Mouse (Mus musculus) G1E (cell line): ENCODE results near the gene P2ry6. TPM values are rescaled to one million over a fixed set of nuclear protein-coding genes. Genes with fewer than 3 reads are reported as not detected.

ENCODE experiments used
- ATAC-seq: 2 replicates; pipeline ENCODE4 v1.8.0; 2016; ENCODE audit warnings: mild to moderate bottlenecking; ENCODE audit not compliant: insufficient number of reproducible peaks, poor library complexity, low FRiP score, severe bottlenecking; ENCODE audit errors: extremely low read depth
- DNase-seq: peaks from one replicate; pipeline ENCODE4 v3.0.0; 2012; ENCODE audit warnings: low spot score
- H3K27me3 ChIP-seq: 2 replicates; pipeline ENCODE4 v1.6.1; 2012; ENCODE audit warnings: mild to moderate bottlenecking, low read length, inconsistent platforms; ENCODE audit not compliant: insufficient read depth
- H3K36me3 ChIP-seq: replicated peaks from 2 replicates; pipeline ENCODE3; 2012; ENCODE audit warnings: mild to moderate bottlenecking, inconsistent platforms
- H3K4me1 ChIP-seq: 2 replicates; pipeline ENCODE4 v1.6.1; 2012; ENCODE audit warnings: low read depth, low read length, inconsistent platforms, mixed read lengths; ENCODE audit not compliant: insufficient read depth
- H3K4me3 ChIP-seq: 2 replicates; pipeline ENCODE4 v1.5.1; 2012; ENCODE audit warnings: low read depth, mild to moderate bottlenecking, inconsistent platforms, low read length, moderate library complexity, mixed read lengths
- H3K9me3 ChIP-seq: replicated peaks from 2 replicates; pipeline ENCODE4 v1.6.1; 2012; ENCODE audit warnings: inconsistent platforms
- CTCF ChIP-seq: IDR thresholded peaks from 2 replicates; pipeline ENCODE4 v1.5.1; 2012; ENCODE audit warnings: low read depth, low read length, inconsistent platforms, mixed read lengths
- GATA1 ChIP-seq: IDR thresholded peaks from 2 replicates; pipeline ENCODE4 v1.6.1; 2012; ENCODE audit warnings: borderline replicate concordance, low read length, inconsistent platforms, mixed read lengths
- GATA2 ChIP-seq: IDR thresholded peaks from 2 replicates; pipeline ENCODE4 v1.6.1; 2012; ENCODE audit warnings: low read depth, low read length, inconsistent platforms, borderline replicate concordance
- POLR2AphosphoS5 ChIP-seq: IDR thresholded peaks from 2 replicates; pipeline ENCODE4 v1.6.1; 2012; ENCODE audit warnings: low read depth, low read length, inconsistent platforms; ENCODE audit not compliant: insufficient replicate concordance
- TAL1 ChIP-seq: conservative IDR thresholded peaks from 2 replicates; pipeline ENCODE4 v1.6.1; 2012; ENCODE audit warnings: low read depth, low read length, inconsistent platforms, mixed read lengths
- polyA plus RNA-seq: library from polyadenylated mRNA; stranded (reverse); fragments of >175 nt; gene quantifications from 2 replicates; pipeline ENCODE4 v1.2.3, GENCODE M21; 2012
- total RNA-seq, 2 experiments: library from RNA; stranded (forward) in 1 of 2; stranded (reverse) in 1 of 2; fragments of 200-1000 nt in 1 of 2; fragments of >200 nt in 1 of 2; fragmentation: Nextera tagmentation in 1 of 2; gene quantifications; 2 replicates each; pipeline ENCODE4 v1.2.3; 2014 to 2017

Gene P2ry6
- total and polyA plus RNA-seq, 3 experiments, result 0.02 to 0.27 TPM; not detected in 1

DNA sequence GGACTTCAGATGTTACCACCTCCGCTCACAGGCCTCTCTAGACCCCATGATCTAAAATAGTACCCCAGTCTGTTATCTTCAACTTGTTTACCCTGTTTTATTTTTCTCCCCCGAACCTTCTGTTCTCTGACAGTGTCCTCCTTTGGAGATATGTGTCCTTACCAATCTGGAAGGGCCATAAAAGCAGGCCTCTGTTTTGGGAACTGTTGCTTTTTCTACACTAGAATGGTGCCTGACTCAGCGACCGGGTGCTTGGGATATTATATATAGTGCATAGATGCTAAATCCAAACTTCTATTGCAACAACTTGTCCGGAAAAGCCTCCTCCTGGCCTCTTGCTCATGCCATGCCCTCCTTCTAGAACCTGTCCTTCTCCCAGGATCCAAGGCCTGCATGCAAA, 50.2 kb downstream of the P2ry6 start:
- TF ChIP-seq POLR2AphosphoS5, result no peak
- TF ChIP-seq GATA1, result no peak
- no peak for TF ChIP-seq TAL1
- no peak for TF ChIP-seq GATA2
- no peak for TF ChIP-seq CTCF
- Histone ChIP-seq H3K36me3 (no peaks in the 10 kb centered on the region), H3K4me1 (no peaks in the 10 kb centered on the region), H3K27me3 (peaks cover 68% of the 10 kb centered on the region), H3K4me3 (no peak overlapping the region), H3K9me3 (no peaks in the 10 kb centered on the region)
- ATAC-seq, result no peak
- DNase-seq, result no peak

DNA sequence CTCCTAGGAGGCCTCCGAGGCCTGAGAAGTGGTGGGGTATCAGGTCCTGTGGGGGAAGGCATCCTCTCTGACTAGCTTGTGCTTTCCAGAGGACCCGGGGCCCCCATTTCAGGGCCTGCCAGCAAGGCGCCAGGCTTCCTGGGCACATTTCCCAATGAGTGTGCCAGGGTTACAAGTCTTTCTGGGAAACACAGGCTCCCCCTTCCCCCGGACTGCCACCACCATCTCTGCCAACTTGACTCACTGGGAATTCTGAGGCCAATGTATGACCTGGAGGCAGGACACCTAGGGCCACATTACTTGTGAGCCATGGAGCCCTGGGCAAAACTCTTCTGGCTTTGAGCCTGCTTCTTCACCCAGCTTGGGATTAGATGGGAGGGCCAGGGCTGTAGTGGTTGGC, 51.5 kb downstream of the P2ry6 start:
- no peak for ATAC-seq
- no peaks in the 10 kb centered on the region for H3K9me3 ChIP-seq
- H3K36me3 ChIP-seq, result no peaks in the 10 kb centered on the region
- no peak for DNase-seq
- no peaks in the 10 kb centered on the region for H3K4me1 ChIP-seq
- H3K27me3 ChIP-seq, result peaks cover 68% of the 10 kb centered on the region
- no peak overlapping the region for H3K4me3 ChIP-seq
- no peak for TF ChIP-seq POLR2AphosphoS5
- TF ChIP-seq CTCF, result no peak
- TF ChIP-seq GATA2, result no peak
- no peak for TF ChIP-seq GATA1
- TF ChIP-seq TAL1, result no peak

DNA sequence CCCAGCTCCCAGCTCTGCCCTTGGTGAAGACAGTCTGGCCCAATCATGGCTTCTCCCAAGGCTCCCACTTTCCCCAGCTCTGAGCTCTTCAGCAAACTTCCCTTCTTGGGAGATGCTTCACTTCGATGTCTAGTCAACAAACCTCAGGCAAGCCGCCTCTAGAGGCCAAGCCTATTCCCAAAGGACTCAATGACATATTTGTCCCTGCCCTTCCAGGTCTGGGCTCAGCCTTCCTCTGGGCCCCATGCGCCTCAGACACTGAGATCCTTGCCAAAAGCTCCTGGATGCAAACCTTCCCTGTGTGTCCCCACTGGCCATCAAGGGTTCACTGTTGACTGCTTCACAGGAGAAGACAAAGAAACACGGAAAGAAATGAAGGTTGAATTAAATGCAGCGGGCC, 53.2 kb downstream of the P2ry6 start:
- DNase-seq, result no peak
- Histone ChIP-seq H3K4me3 (no peak overlapping the region), H3K4me1 (no peaks in the 10 kb centered on the region; the same call in 1 of the 2 replicates), H3K27me3 (peaks cover 60% of the 10 kb centered on the region), H3K9me3 (no peaks in the 10 kb centered on the region), H3K36me3 (no peaks in the 10 kb centered on the region)
- ATAC-seq, result no peak
- no peak for TF ChIP-seq POLR2AphosphoS5
- no peak for TF ChIP-seq CTCF
- no peak for TF ChIP-seq GATA1
- no peak for TF ChIP-seq GATA2
- no peak for TF ChIP-seq TAL1

DNA sequence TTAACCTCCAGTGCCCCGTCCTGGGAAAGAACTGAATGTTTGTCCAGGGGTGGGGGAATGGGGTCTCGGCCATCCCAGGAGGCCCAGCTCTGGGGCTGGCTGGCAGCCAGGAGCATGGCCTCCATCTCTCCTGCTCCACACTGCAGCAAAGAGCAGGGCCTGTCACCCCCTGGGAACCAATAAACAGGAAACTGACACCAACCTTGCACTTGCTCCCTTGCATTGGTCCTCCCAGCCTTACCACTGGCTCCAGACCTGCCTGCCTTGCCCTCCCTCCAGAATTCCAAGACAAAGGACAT, 54.7 kb downstream of the P2ry6 start:
- Histone ChIP-seq H3K36me3 (no peaks in the 10 kb centered on the region), H3K4me1 (no peaks in the 10 kb centered on the region; the same call in 1 of the 2 replicates), H3K4me3 (no peak overlapping the region), H3K27me3 (peaks cover 52% of the 10 kb centered on the region), H3K9me3 (no peaks in the 10 kb centered on the region)
- ATAC-seq (no peak), DNase-seq (no peak)
- TF ChIP-seq GATA2 (no peak), GATA1 (no peak), CTCF (no peak), POLR2AphosphoS5 (no peak), TAL1 (no peak)

DNA sequence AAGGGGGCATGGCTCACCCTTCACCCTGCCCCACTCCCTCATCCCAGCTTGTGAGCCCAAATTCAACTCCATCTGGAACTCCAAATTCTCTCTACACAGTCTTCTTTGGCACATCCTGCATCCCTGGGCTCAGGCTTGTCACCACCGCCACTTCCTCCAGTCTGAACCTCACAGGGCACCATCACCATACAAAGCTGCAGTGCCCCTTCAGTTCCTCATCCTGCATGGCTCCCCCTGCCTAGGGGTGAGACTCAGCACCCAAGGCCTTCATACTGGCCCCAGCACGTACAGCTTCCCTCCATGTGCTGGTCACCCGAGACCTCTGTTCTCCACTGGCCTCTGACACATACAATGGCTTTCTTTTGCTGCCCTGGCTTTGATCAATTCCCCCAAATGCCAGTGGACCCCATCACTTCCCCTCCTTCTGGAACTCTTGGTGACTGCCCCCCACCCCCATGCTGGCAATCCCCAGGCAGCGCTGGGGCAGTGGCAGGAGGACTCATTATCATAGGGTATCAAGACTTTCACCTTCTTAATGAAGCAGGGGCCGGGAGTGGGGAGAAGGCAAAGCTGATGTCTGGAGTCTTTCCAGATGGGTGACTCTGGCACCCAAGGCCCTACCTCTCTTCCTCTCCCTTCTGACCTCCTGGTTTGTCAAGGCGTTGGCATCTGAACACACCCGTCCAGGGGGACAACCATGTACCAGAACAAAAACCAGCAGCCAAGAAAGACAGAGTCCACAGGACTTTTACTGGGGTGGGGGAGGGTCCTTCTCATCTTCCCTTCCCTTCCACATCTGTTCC, 55.2 kb downstream of the P2ry6 start:
- TF ChIP-seq CTCF (no peak), GATA2 (no peak), GATA1 (no peak), TAL1 (no peak), POLR2AphosphoS5 (no peak)
- Histone ChIP-seq H3K4me3 (no peak overlapping the region), H3K36me3 (no peaks in the 10 kb centered on the region), H3K4me1 (no peaks in the 10 kb centered on the region; the same call in 1 of the 2 replicates), H3K27me3 (peaks cover 56% of the 10 kb centered on the region), H3K9me3 (no peaks in the 10 kb centered on the region)
- DNase-seq (no peak), ATAC-seq (no peak)

DNA sequence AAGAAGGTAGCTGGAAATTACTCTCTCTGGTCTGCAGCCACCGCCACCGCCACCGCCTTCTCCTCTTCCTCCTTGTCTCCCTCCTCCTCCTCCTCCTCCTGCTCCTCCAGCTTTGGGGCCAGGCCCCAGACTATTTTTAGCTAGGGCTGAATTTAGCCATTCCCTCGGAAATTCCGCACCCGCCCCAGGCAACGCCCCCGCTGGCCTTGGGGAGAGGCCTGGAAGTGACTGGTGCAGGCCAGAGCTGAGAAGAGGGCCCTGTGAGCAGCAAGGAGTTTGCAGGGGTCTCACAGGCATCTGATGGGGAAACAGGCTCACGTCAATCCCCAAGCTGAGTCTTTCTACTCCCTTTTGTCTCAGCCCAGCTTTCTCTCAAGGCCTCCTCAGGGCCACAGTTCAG, 56.3 kb downstream of the P2ry6 start:
- Histone ChIP-seq H3K9me3 (no peaks in the 10 kb centered on the region), H3K27me3 (peaks cover 56% of the 10 kb centered on the region), H3K4me3 (no peak overlapping the region), H3K4me1 (no peaks in the 10 kb centered on the region; the same call in 1 of the 2 replicates), H3K36me3 (no peaks in the 10 kb centered on the region)
- ATAC-seq (no peak), DNase-seq (no peak)
- TF ChIP-seq TAL1 (no peak), POLR2AphosphoS5 (no peak), CTCF (no peak), GATA2 (no peak), GATA1 (no peak)
